Mouse (Mus musculus) common myeloid progenitor, adult 5-6 weeks (primary cell): ENCODE results near the gene Piwil4. TPM values are rescaled to one million over a fixed set of nuclear protein-coding genes. Genes with fewer than 3 reads are reported as not detected.
"Not testable (repeated sequence)": the region's sequence is repeated elsewhere in the genome, so short reads cannot be mapped to it uniquely, and the experiment has no call there.

ENCODE experiments used
- ATAC-seq: replicated peaks from 2 replicates; pipeline ENCODE4 v1.8.0; 2016; ENCODE audit warnings: low read depth, mild to moderate bottlenecking, moderate TSS enrichment, inconsistent platforms; ENCODE audit not compliant: poor library complexity, severe bottlenecking
- total RNA-seq: library from RNA; stranded (forward); fragments of 200-1000, 187-1606 nt; gene quantifications from 2 replicates; pipeline ENCODE4 v1.2.3, GENCODE M21; 2017

Piwil4 gene
- total RNA-seq, 1 experiment from 2014 or later, result not detected

DNA sequence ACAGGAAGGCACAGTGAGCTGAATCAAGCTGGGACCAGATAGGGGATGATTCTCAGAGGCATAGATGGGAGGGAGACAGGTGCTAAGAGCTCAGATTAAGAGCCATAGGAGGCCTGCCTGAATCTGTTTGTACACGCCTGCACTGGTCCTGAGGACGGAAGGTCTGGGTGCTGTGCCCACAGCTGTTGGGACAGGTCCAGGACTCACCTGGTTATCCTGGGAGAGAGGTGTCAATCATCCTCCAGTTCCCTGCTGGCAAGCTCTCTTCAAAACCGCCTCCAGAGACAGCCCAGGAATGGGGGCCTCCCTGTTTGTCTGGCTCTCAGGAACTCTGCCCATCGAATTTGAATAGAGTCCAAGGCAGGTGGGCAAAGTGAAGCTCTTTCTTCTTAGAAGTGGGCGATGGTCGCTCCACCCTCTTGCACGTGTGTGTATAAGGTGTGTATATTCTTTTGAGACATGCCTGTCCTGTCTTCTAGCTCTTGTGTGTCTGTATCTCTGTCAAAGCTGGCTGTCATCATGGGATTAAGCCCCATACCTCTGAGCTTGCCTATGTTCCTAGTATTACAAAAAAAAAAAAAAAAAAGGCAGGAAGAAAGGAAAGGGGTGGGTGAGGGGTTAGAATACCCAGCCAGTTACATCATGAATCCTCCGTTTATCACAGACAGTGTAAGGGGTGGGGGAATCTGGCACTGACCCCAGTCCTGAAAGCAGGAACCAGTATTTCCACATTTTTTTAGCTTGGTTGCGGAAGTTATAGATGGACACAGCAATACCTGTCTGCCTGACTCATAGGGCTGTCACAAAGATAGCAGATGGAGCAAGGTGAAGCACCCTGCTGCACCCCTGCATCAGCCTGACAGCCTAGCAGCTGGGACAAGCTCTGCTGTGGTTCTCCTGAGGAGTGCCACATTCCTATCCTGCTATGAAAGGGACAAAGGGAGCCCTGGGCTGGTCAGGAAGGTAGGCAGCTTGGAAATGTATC lies 64.5 kb downstream of the Piwil4 start:
- ATAC-seq, result no peak

- ATAC-seq, result no peak
Measured at GRCm38 (mm10) chr9:14674506-14674905, 66.0 kb downstream of the Piwil4 start.

DNA sequence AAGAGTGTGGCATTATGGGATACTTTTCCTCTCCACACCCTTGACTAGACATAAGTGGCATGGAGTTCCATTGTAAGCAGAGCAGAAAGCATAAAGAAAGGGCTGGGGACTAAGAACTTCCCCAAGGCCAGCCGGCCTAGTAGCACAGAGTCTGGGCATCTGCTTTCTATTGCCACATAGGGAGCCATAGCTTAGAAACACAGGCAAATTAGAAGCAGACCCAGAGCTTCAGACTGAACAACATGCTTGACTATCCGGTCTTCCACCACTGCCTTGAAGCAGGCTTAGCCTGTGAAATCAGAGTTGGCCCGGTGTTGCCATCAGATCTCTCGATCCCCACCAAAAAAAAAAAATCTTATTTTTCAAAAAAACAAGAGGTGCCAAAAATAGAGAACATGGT lies 67.4 kb downstream of the Piwil4 start:
- ATAC-seq, result no peak

GRCm38 (mm10) chr9:14671965-14672364 lies 68.6 kb downstream of the Piwil4 start:
- not testable (repeated sequence) for ATAC-seq

GRCm38 (mm10) chr9:14668382-14668781 lies 72.2 kb downstream of the Piwil4 start:
- ATAC-seq, result no peak

DNA sequence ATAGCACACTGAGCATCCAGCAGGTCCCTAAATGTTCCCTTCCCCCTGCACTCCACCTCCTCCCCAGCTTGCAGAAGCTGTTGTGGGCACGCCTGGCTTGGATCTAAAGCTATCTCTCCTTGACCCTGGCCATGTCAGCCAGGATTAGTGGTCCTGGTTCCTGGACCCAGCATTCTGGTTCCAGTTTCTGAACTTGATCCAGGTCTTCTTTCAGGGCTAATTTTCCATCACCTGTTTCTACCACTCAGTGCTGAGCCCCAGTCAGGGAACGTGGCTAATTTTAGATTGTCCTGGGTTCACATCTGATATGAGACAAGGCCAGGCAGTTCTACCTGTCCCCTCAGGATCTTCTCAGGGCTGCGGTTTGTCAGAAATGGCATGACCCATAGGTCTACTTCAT lies 74.5 kb downstream of the Piwil4 start:
- no peak for ATAC-seq

GRCm38 (mm10) chr9:14663591-14663990 lies 76.9 kb downstream of the Piwil4 start:
- no peak for ATAC-seq

DNA sequence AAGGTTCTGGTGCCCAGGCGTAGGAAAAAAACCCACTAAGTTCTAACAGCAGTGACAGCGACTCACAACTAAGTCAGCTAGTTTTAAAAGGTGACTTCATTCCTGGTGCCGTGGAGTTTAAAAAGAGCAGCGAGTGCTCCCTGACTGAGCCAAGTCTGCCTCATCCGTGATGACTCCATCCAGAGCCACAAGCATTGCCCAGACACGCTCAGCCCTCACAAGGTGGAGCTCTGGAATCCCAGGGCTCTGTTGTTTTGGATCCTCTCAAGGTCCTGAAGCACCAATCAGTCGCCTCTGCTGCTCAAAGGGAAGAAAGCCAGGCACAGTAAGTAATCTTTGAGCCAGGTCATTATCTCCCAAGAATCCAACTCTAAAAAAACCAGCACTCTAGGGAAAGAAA lies 77.7 kb downstream of the Piwil4 start:
- ATAC-seq, result no peak

DNA sequence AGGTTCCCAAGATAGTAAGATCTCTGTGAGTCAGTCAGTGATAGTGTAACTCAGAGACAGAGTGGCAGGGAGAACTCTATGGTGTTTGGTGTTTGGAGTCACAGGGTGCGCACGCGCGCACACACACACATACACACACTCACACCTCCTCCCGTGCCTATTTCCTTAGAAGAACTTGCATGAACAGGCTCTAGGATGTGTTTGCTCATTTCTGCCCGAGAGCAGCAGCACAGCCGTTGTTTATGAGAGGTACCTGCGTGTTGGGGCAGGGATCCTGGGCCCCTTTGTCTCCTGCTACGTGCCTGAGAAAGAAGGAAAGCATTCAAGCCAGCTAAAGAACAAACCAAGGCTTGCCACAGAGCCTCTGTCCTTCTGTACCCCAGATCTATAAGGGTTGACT lies 78.4 kb downstream of the Piwil4 start:
- no peak for ATAC-seq

- peak; percentile 52; the same call in 1 of the 2 replicates for ATAC-seq
Measured at GRCm38 (mm10) chr9:14657926-14658325, 82.6 kb downstream of the Piwil4 start.

DNA sequence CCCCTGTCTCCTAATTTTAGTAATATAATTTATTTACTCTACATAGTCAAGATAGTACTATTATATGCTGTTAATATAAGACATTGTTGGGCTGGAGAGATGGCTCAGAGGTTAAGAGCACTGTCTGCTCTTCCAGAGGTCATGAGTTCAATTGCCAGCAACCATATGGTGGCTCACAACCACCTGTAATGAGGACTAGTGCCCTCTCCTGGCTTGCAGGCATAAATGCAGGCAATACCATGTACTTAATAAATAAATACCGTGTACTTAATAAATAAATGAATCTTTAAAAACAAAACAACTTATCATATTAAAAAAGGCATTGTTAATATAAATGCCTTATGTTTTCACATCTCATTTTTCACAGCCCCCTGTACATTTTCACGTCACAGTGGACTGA lies 86.5 kb downstream of the Piwil4 start:
- ATAC-seq, result no peak

- no peak for ATAC-seq
Measured at GRCm38 (mm10) chr9:14652761-14653160, 87.8 kb downstream of the Piwil4 start.

- no peak for ATAC-seq
Measured at GRCm38 (mm10) chr9:14647849-14648248, 92.7 kb downstream of the Piwil4 start.

- no peak for ATAC-seq
Measured at GRCm38 (mm10) chr9:14646641-14647040, 93.9 kb downstream of the Piwil4 start.

Other genes with a start within 250 kb of the Piwil4 start
- gene Kdm4d, start 240.3 kb downstream of the Piwil4 start, total RNA-seq, result 0.69 TPM in 1 of 2 replicates, not detected in the other
- gene Cwc15, start 240.1 kb downstream of the Piwil4 start, total RNA-seq, result 260 and 293 TPM in 2 replicates
- gene Amotl1, start 95.7 kb downstream of the Piwil4 start, total RNA-seq, result 0.05 TPM in 1 of 2 replicates, not detected in the other
- 6.2 and 6.4 TPM in 2 replicates for gene Fut4, start 11.7 kb upstream of the Piwil4 start, total RNA-seq
- gene 1700012B09Rik, start 30.3 kb upstream of the Piwil4 start, total RNA-seq, result 0.87 TPM in 1 of 2 replicates, not detected in the other
- 74.8 and 83.5 TPM in 2 replicates for gene Mre11a, start 43.9 kb upstream of the Piwil4 start, total RNA-seq
- gene Ankrd49, start 44.1 kb upstream of the Piwil4 start, total RNA-seq, result 56.2 and 59.8 TPM in 2 replicates
- gene Gpr83, start 119.5 kb upstream of the Piwil4 start, total RNA-seq, result not detected in 2 replicates
- gene Izumo1r, start 163.2 kb upstream of the Piwil4 start, total RNA-seq, result not detected in 2 replicates